Mouse (Mus musculus): ENCODE measurements around the gene Frmd4a. TPM values are rescaled to one million over a fixed set of nuclear protein-coding genes. Genes with fewer than 3 reads are reported as not detected.

Gene Frmd4a
- polyA plus RNA-seq, 1 experiment = 22.8 TPM

DNA sequence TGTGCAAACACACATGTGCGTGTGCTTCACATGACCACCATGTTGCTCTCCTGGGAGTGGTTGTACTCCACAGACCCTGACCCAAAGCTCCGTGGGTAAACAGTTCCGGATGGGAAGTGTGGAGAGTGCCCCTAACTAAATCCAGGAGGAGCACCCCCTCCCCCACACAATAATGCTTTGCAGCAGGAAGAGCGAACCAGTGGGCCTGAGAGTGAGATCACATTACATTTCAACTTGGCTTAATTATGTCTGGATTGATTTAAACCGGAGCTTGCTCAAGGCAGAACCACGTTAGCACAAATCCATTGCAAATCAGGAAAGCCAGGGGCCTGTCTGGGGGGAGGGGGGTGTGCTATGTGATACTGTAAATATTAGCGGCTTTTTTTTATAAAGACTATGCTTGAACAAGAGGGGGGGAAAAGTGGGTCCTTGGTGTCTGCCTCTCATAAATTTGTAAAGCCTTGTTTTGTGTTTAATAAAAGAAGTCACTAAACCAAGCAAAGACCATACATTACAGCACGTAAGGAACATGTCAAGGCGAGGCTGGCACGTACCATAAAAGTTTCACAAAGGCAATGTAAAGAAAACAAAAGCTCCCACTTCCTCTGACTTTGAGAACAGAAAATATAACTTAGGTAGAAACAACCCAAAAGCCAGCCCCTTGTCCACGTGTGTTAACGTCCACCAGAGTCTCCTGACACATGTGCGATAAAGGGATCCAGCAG, 570.3 kb downstream of the Frmd4a start:
- no peak overlapping the region for H3K27ac ChIP-seq (ENCODE audit: control insufficient read depth, insufficient read depth, low read depth, low read length, poor library complexity)
- WGBS = 93% methylated on average over 13 of the region's 13 CpGs
- H3K4me1 ChIP-seq (ENCODE audit: control insufficient read depth, insufficient read depth, low read length) = no peaks in the 10 kb centered on the region
- TF ChIP-seq POLR2A (IDR thresholded peaks at IDR 0.05; ENCODE audit: borderline replicate concordance, control insufficient read depth, low read depth, low read length) (no peak), CTCF (IDR thresholded peaks at IDR 0.05; ENCODE audit: control insufficient read depth, insufficient read depth, low read length) (no peak)
- no peak overlapping the region for H3K4me3 ChIP-seq (replicated peaks; ENCODE audit: control insufficient read depth, low read depth, low read length)

DNA sequence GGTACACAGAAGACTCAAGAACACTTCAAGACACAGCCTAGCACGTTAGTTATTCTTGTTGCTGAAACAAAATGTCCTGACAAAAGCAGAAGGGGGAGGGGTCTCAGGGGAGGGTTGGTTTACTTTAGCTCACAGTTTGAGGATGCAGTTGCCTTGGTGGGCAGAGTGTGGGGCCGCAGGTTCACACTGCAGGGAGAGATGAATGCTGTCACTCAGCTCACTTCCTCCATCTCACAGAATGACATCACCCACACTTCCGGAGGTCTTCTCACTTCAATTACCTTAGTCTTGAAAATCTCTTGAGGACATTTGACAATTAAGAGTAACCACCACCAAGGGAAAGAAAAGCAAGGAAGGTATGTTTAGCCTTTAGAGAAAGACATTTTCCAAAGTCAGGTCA, 574.1 kb downstream of the Frmd4a start:
- Histone ChIP-seq H3K27ac (ENCODE audit: control insufficient read depth, insufficient read depth, low read depth, low read length, poor library complexity) (no peak overlapping the region), H3K4me1 (ENCODE audit: control insufficient read depth, insufficient read depth, low read length) (no peaks in the 10 kb centered on the region), H3K4me3 (replicated peaks; ENCODE audit: control insufficient read depth, low read depth, low read length) (no peak overlapping the region)
- WGBS = 52% methylated on average over 3 of the region's 3 CpGs
- TF ChIP-seq CTCF (IDR thresholded peaks at IDR 0.05; ENCODE audit: control insufficient read depth, insufficient read depth, low read length) (no peak), POLR2A (IDR thresholded peaks at IDR 0.05; ENCODE audit: borderline replicate concordance, control insufficient read depth, low read depth, low read length) (no peak)

DNA sequence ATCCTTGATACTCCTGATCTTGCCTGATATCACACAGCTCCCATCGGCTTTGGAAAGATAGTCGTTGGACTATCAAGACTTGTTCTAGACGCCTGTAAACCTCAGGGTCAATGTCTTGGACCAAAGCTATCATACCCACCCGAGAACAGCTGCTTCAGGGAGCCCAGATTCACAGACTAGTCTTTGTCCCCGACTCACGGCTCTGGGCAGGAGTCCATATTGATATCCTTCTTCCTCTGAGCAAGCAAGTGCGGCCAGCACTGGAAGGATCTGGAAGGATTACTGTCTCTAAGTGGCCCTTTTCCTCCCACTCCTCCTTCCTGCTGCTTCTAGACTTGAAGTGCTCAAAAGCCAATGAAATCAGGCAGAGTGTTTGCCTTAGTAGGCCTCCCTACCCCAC, 575.1 kb downstream of the Frmd4a start:
- Histone ChIP-seq H3K4me1 (ENCODE audit: control insufficient read depth, insufficient read depth, low read length) (no peaks in the 10 kb centered on the region), H3K4me3 (replicated peaks; ENCODE audit: control insufficient read depth, low read depth, low read length) (no peak overlapping the region), H3K27ac (ENCODE audit: control insufficient read depth, insufficient read depth, low read depth, low read length, poor library complexity) (no peak overlapping the region)
- TF ChIP-seq POLR2A (IDR thresholded peaks at IDR 0.05; ENCODE audit: borderline replicate concordance, control insufficient read depth, low read depth, low read length) = no peak
- TF ChIP-seq CTCF (IDR thresholded peaks at IDR 0.05; ENCODE audit: control insufficient read depth, insufficient read depth, low read length) = no peak
- WGBS = 85% methylated on average over 7 of the region's 7 CpGs

DNA sequence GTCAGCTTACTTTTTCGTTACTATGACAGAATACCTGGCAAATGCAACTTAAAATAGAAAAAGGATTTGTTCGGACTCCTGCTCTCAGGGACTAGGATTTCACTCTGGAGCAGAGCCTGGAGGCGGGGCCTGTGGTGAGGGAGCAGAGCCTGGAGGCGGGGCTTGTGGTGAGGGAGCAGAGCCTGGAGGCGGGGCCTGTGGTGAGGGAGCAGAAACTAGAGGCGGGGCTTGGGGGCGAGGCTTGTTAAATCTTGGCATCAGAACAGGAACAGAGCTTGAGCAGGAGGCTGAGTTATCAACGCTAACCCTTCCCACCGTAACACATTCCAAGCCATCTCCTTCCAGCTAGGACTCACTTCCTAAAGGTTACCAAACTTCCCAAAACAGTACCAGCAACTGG, 575.9 kb downstream of the Frmd4a start:
- WGBS = 21% methylated on average over 9 of the region's 9 CpGs
- no peak overlapping the region for H3K27ac ChIP-seq (ENCODE audit: control insufficient read depth, insufficient read depth, low read depth, low read length, poor library complexity)
- H3K4me1 ChIP-seq (ENCODE audit: control insufficient read depth, insufficient read depth, low read length) = no peaks in the 10 kb centered on the region
- H3K4me3 ChIP-seq (replicated peaks; ENCODE audit: control insufficient read depth, low read depth, low read length) = no peak overlapping the region
- no peak for TF ChIP-seq POLR2A (IDR thresholded peaks at IDR 0.05; ENCODE audit: borderline replicate concordance, control insufficient read depth, low read depth, low read length)
- TF ChIP-seq CTCF (IDR thresholded peaks at IDR 0.05; ENCODE audit: control insufficient read depth, insufficient read depth, low read length) = no peak

DNA sequence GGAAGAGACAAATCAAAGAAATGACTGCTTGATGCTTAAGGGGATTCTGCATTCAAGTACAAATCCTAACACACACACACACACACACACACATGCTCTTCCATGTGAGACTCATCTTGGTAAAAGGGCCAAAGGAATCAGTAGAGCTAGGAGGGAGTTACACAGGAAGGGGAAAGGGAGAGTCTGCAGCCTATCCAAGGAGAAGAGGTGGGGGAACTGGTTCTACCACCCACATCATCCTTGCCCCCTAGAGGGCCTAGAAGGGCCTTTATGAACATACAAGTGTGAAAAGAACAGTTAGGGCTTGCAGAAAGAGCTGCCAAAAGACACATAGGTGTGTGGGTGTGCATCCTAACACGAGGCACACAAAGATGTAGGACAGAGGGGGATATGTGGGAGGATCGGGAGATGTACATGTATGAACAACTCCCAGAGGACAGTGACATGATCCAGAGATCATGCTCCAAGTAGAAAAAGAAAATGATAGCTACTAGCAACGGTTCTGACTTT, 576.4 kb downstream of the Frmd4a start:
- WGBS = 90% methylated on average over 3 of the region's 3 CpGs
- Histone ChIP-seq H3K4me1 (ENCODE audit: control insufficient read depth, insufficient read depth, low read length) (no peaks in the 10 kb centered on the region), H3K4me3 (replicated peaks; ENCODE audit: control insufficient read depth, low read depth, low read length) (no peak overlapping the region), H3K27ac (ENCODE audit: control insufficient read depth, insufficient read depth, low read depth, low read length, poor library complexity) (no peak overlapping the region)
- TF ChIP-seq POLR2A (IDR thresholded peaks at IDR 0.05; ENCODE audit: borderline replicate concordance, control insufficient read depth, low read depth, low read length) (no peak), CTCF (IDR thresholded peaks at IDR 0.05; ENCODE audit: control insufficient read depth, insufficient read depth, low read length) (no peak)

DNA sequence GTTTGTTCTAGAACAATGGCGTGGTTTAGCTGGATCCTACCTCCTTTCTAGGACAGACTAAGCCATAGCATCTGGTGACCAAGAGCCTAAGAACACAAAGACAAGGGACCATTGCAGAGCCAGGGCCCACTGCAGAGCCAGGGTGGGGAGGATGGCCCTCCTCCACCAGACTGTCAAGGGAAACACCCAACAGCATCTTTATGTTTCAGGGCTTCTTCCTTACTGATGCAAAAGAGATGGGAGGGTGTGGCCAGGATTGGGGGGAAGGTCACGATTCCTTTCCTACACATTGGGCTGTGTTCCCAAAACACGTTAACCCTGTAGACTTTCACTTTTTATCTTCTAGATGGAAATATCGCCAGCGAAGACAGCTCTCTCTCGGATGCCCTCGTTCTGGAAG, 579.5 kb downstream of the Frmd4a start:
- TF ChIP-seq CTCF (IDR thresholded peaks at IDR 0.05; ENCODE audit: control insufficient read depth, insufficient read depth, low read length) (no peak), POLR2A (IDR thresholded peaks at IDR 0.05; ENCODE audit: borderline replicate concordance, control insufficient read depth, low read depth, low read length) (no peak)
- H3K4me1 ChIP-seq (ENCODE audit: control insufficient read depth, insufficient read depth, low read length) = no peaks in the 10 kb centered on the region
- 93% methylated on average over 7 of the region's 7 CpGs for WGBS

DNA sequence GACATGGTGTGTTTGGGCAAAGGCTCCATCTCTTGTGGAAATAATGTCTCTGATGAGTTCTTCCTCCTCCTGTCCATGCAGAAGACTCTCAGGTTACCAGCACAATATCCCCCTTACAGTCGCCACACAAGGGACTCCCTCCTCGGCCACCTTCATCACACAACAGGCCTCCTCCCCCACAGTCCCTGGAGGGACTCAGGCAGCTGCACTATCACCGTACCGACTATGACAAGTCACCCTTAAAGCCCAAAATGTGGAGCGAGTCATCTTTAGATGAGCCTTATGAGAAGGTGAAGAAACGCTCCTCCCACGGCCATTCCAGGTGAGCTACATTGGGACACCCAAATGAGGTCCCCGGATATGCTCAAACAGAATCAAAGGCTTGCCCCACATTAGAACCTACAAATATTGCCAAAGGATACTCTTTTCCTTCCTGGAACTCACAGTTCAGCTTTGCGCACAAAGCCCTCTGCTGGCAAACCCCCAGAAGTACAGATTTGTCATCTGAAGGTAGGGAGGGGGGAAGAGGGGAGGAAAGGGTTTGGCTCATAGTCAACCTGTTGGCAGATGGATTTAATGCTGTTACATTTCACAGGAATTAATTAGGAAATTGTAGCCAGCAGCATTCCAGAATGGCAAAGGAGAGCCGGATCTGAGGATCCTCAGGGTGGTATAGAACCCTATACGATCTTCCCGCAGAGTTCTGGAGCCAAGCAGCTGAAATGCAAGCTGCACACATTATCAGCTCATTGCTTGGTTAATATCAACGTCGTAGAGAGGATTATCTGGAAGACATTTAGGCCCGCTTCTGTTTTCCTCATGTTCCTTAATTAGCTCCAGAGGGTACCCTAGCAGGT, 583.7 kb downstream of the Frmd4a start:
- no peak overlapping the region for H3K4me3 ChIP-seq (replicated peaks; ENCODE audit: control insufficient read depth, low read depth, low read length)
- H3K4me1 ChIP-seq (ENCODE audit: control insufficient read depth, insufficient read depth, low read length) = no peaks in the 10 kb centered on the region
- TF ChIP-seq CTCF (IDR thresholded peaks at IDR 0.05; ENCODE audit: control insufficient read depth, insufficient read depth, low read length) = peak; percentile 44
- TF ChIP-seq POLR2A (IDR thresholded peaks at IDR 0.05; ENCODE audit: borderline replicate concordance, control insufficient read depth, low read depth, low read length) = no peak
- no peak overlapping the region for H3K27ac ChIP-seq (ENCODE audit: control insufficient read depth, insufficient read depth, low read depth, low read length, poor library complexity)
- WGBS = 64% methylated on average over 15 of the region's 15 CpGs

More for the DNA sequence above, 579.5 kb downstream of the Frmd4a start:
- Histone ChIP-seq H3K4me3 (replicated peaks; ENCODE audit: control insufficient read depth, low read depth, low read length) (no peak overlapping the region), H3K27ac (ENCODE audit: control insufficient read depth, insufficient read depth, low read depth, low read length, poor library complexity) (no peak overlapping the region)

DNA sequence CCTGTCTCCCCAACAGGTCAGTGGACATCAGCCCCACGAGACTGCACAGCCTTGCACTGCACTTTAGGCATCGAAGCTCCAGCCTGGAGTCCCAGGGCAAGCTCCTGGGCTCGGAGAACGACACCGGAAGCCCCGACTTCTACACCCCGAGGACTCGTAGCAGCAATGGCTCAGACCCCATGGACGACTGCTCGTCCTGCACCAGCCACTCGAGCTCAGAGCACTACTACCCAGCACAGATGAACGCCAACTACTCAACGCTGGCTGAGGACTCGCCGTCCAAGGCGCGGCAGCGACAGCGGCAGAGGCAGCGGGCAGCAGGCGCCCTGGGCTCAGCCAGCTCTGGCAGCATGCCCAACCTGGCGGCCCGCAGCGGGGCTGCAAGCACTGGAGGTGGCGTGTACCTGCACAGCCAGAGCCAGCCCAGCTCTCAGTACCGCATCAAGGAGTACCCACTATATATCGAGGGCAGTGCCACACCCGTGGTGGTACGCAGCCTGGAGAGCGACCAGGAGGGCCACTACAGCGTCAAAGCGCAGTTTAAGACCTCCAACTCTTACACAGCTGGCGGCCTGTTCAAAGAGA, 585.9 kb downstream of the Frmd4a start:
- Histone ChIP-seq H3K4me3 (replicated peaks; ENCODE audit: control insufficient read depth, low read depth, low read length) (no peak overlapping the region), H3K4me1 (ENCODE audit: control insufficient read depth, insufficient read depth, low read length) (no peaks in the 10 kb centered on the region), H3K27ac (ENCODE audit: control insufficient read depth, insufficient read depth, low read depth, low read length, poor library complexity) (no peak overlapping the region)
- TF ChIP-seq POLR2A (IDR thresholded peaks at IDR 0.05; ENCODE audit: borderline replicate concordance, control insufficient read depth, low read depth, low read length) (no peak), CTCF (IDR thresholded peaks at IDR 0.05; ENCODE audit: control insufficient read depth, insufficient read depth, low read length) (no peak)
- 94% methylated on average over 33 of the region's 33 CpGs for WGBS

All from bone marrow, adult 2 months (tissue).